ENCODE assay signal across 26 mouse cellular contexts in genomic region chr17:65755857-65756256, GRCm38 (mm10).
"Had no signal": no experiment of that assay in that cellular context is flagged by ENCODE, and none has a peak within 500 bp of the region (broad histone marks: within the 10 kb centered on the region; RNA-seq: fewer than 3 reads in every experiment).

No protein-coding gene starts in this region.

- H3K4me2 ChIP-seq: heart, embryonic 11.5 days; heart, embryonic 13.5 days; heart, embryonic 15.5 days; hindbrain, embryonic 13.5 days; hindbrain, embryonic 15.5 days; kidney, embryonic 15.5 days; limb, embryonic 13.5 days; limb, embryonic 15.5 days; liver, embryonic 13.5 days had no signal

- H3K36me3 ChIP-seq: heart, embryonic 15.5 days; liver, embryonic 13.5 days had no signal

- H3K4me3 ChIP-seq: gastrocnemius, adult 2 months; heart, adult 2 months; heart, embryonic 13.5 days; heart, embryonic 15.5 days; hindbrain, embryonic 13.5 days; hindbrain, embryonic 15.5 days; kidney, embryonic 15.5 days; limb, embryonic 13.5 days; limb, embryonic 15.5 days; liver, embryonic 13.5 days had no signal

- H3K9me3 ChIP-seq: heart, embryonic 15.5 days; hindbrain, embryonic 15.5 days; kidney, embryonic 15.5 days; liver, embryonic 13.5 days had no signal

- ATAC-seq: hindbrain, postnatal 0 days; intestine, embryonic 16.5 days had no signal

- H3K27ac ChIP-seq: gastrocnemius, adult 2 months; heart, adult 2 months; heart, embryonic 13.5 days; heart, embryonic 15.5 days; hindbrain, embryonic 13.5 days; hindbrain, embryonic 15.5 days; hindbrain, postnatal 0 days; kidney, embryonic 15.5 days; kidney, postnatal 0 days; limb, embryonic 13.5 days; limb, embryonic 15.5 days; liver, embryonic 13.5 days had no signal

- H3K9ac ChIP-seq: heart, embryonic 13.5 days; heart, embryonic 15.5 days; hindbrain, embryonic 13.5 days; hindbrain, embryonic 15.5 days; kidney, embryonic 15.5 days; limb, embryonic 13.5 days; limb, embryonic 15.5 days; liver, embryonic 13.5 days had no signal

- H3K27me3 ChIP-seq: heart, embryonic 13.5 days; heart, embryonic 15.5 days; hindbrain, embryonic 13.5 days; hindbrain, embryonic 15.5 days; kidney, embryonic 15.5 days; limb, embryonic 13.5 days; limb, embryonic 15.5 days; liver, embryonic 13.5 days had no signal

- H3K4me1 ChIP-seq: heart, embryonic 15.5 days; hindbrain, embryonic 13.5 days; kidney, embryonic 15.5 days; limb, embryonic 13.5 days; limb, embryonic 15.5 days; liver, embryonic 13.5 days had no signal

- DNase-seq: gastrocnemius, adult 2 months; gastrocnemius, postnatal 10 days; gastrocnemius, postnatal 25 days; heart, adult 11 months; heart, adult 2 months; heart, postnatal 14 days; heart, postnatal 36 days; kidney, adult 11 months; kidney, adult 2 months; kidney, adult 9 months; kidney, postnatal 14 days; kidney, postnatal 36 days; layer of hippocampus, adult 9-11 months; layer of hippocampus, postnatal 36 days; liver, embryonic 13.5 days had no signal
